Mouse (Mus musculus) embryo, embryonic 9.5 days (tissue): ENCODE measurements around the gene Ubald2.
A peak's percentile ranks its signal among the peaks of the same experiment; 100 is the strongest.
"Not testable (repeated sequence)": the region's sequence is repeated elsewhere in the genome, so short reads cannot be mapped to it uniquely, and the experiment has no call there.

Experiments
- DNase-seq: peaks from one replicate; pipeline ENCODE4 v3.0.0-alpha.2; 2017; ENCODE audit errors: extremely low spot score

The Ubald2 gene

DNA sequence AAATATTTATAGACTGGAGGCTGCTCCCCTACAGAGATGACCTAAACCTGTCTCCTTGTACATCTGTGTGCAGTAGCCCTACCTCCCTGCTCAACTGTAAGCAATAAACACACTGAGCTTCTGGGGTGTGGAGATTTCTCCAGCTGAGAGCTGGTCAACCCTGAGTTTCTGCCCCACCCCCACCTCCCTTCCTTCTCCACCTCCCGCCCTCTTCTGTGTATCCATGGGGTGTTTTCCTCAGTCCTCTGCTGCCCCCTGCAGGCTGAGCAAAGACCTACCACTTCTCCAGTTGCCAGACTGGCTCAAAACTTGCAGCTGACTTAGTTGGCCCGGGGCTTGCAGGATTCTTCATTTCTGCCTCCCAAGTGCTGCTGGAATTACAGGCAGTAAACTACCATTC, 29.9 kb downstream of the Ubald2 start:
- DNase-seq = peak; percentile 86

DNA sequence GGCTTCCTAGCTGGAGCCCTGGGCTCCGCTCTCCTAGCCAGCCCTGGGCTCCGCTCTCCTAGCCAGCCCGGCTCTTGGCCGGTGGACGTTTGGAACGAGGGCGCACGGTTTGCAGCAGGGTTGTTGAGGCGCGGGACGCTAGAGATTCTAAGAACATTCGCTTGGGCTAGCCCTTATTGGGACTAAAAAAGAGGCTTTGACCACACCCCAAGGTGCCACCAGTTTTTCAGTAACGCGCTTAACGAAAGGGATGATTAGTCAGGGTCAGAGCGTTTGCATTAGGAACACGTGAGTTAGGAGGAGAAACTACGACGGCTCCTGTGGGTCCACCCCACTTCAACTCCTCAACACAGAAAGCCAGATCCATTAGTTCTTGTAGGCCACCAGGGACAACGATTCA, 32.2 kb downstream of the Ubald2 start, which contains the start of gene Qrich2:
Qrich2 (minus strand) TSS at position 101 of the 400 bp plus-strand sequence.
- DNase-seq = no peak

DNA sequence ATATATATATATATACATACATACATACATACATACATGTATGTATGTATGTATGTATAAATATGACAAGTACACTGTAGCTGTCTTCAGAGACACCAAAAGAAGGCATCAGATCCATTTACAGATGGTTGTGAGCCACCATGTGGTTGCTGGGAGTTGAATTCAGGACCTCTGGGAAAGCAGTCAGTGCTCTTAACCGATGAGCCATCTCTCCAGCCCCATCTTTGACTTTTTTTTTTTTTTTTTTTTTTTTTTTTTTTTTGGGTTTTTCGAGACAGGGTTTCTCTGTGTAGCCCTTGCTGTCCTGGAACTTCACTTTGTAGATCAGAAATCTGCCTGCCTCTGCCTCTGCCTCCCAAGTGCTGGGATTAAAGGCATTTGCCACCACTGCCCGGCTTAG, 34.4 kb downstream of the Ubald2 start:
- not testable (repeated sequence) for DNase-seq

DNA sequence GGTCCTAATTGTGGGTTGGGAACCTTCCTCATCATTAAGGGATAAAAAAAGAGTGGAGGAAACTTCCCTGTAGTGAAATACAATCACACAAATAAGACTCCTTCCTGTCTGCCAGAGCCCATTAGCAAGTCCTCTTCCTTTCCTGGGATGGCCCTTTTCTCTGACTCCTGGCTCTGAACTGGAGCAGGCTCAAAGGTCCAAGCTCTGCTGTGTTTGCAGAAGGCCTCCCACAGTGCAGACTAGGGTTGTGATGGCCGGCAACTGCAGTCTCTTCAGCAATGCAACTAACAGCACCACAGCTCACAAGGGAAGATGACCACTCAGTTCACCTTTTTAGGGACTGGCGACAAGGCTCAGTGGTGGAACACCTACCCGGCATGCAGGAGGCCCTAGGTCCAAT, 36.4 kb downstream of the Ubald2 start:
- DNase-seq = no peak

DNA sequence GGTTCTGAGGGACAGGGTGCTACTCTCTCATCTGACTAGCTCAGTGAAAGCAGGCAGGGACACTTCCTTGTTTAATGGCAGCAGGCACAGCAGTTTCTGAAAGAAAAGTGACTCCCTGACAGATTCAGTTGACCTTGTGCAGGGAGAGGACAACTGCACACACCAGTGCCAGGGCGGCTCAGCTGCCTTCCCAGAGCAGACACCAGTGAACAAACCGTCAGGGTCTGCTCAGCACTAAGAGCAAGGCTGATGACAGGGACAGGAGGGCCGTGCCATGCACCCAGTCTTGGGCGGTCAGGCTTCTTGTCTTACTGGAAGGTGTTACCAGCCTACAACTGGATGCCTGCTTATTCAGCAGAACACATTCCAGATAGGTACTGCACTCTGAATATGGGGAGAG, 37.0 kb downstream of the Ubald2 start:
- no peak for DNase-seq

DNA sequence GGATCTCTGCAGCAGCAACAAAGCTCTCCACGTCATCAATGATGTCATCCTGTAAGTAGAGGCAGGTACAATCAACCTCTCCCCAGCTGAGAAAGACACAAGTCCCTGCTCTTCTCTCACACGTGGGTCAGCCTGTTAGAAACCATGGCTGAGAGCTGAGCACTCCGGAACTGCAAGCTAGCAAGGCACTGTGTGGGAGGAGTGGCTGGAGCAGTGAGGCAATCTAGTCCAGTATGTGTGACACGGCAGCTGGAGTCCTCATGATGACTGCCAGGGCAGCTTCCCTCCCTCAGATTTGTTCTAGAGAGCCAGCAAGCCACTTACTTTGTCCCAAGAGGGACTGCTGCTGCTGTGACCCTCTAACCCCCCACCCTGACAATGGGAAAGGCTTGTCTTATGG, 38.4 kb downstream of the Ubald2 start:
- DNase-seq = no peak

DNA sequence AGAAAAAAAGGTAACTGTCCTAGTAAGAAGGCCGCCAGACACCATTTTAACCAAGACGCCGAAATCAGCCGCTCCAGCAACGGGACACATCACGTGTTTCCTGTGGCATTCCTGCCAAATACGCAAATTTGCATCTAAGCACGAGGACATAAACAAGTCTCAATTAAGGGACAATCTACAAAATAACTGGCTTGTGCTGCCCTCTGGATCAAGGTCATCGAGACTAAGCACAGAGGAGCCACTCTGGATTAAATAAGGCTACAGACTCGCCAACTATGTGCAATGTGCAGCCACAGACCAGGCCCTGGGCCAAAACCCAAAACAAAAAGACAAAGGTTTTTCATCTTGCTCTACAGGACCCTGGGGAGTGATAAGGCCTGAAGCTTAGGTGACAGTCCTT, 42.1 kb downstream of the Ubald2 start:
- no peak for DNase-seq

DNA sequence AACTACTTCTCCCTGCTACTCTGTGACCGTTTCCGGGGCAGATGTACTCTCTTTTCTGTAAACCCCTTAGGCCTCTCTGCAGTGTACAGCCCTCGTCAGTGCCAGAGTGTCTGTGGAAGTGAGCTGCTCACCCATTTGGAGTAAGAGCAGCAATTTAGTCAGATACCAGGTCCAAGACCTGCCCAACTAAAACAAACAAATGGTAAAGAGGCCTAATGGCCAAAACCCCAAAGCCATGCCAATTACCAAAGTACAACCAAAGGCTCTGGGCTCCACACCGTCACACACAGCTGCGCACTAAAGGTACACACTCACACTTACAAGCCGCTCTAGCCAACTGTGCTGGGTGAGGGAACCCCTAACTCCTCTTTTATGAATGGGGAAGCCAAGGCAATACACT, 42.8 kb downstream of the Ubald2 start:
- DNase-seq = no peak

DNA sequence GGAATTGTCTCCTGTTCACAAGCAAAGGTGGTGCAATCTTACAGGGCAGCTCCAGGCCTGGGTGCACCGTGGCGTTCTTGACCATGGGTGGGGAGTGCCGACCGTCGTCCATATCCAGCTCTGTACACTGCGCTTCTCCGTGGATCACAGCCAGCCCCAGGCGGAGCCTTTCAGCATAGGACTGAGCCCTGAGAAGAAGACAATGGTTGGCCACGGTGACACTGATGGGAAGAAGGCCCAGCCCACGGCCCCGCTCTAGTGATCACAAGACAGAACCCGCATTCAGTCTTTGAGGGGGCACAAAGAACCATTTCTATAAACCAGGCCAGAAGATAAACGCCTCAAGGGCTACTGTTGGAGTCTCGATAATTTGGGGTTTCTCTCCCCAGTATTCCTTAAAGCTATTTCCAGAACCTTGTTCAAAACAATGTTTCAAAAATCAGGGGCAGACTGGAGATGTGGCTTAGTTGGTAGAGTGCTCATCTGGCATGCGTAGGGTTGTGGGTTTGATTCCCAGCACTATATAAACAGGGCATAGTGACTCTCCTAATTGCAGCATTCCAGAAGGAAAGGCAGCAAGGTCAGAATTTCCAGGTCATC, 43.4 kb downstream of the Ubald2 start:
- no peak for DNase-seq

DNA sequence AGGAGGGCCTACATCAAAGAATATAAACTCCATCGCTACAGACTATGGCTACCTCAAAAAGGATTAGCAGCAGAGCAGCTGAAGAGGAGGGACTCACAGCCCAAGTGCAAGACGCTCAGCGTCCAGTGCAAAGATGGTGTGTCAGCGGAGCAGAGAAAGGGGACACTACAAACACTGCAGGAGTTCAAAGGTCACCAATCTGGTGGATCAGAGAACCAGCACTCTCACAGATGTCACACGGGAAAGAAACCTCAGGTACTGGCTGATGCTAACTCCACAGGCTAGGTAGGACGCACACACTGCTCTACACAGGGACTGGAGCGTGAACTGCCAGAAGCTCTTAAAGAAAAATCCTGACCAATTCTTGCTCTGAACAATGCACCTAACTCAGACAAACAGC, 45.1 kb downstream of the Ubald2 start:
- DNase-seq = no peak

DNA sequence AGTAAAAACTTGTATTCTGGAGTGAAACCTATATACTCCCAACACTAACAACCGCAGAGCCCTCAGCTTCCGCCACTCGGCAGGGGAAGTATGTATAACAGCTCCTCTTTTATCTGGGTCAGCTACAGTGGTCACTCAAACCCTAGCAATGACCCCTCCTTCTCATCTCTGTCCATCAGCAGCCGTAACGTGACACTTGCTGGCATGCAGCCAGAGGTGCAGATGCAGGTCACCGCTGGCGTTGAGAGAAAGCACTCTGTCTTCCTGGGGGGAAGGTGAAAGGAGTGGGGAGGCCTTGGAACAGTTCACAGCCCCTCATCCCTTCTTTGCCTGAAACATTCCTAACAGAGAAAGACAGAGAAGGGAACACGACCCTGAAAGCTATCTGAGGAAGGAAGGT, 45.9 kb downstream of the Ubald2 start:
- DNase-seq = no peak

DNA sequence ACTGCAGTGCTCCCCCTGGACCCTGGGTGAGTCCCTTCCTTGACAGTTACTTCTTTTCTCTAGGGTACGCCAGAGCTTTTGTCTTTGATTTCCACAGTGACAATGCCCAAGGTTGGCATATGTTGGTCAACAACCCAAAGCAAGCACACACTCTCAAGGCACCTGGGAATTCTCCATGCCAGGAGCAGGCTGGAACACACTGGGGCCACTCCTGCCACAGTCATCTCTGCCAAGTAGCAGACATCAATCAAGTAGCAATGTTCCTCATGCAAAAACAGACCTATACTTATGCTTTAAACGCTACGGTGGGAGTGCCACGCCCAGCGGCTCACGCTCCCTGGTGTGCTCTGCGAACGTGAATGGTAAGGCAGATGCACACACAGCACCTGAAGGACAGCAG, 47.1 kb downstream of the Ubald2 start:
- no peak for DNase-seq

DNA sequence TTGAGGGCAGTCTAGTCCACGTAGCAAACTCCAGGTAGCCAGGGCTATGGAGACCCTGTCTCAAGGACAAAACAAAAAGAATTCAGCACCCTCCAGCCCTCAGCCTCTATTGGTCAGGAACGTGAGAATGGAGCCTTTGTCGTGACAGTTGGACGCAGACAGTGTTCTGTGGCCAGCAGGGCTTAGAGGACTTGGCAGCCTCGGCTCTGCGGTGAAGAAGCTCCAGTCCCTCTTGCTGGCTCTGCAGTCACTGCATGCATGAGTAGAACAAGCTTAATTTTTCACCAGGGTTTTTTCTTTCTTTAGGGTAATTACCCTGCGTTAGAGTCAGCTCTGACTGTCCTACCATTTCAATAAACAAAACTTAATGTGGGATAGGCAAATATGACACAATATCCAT, 47.9 kb downstream of the Ubald2 start:
- DNase-seq = no peak

DNA sequence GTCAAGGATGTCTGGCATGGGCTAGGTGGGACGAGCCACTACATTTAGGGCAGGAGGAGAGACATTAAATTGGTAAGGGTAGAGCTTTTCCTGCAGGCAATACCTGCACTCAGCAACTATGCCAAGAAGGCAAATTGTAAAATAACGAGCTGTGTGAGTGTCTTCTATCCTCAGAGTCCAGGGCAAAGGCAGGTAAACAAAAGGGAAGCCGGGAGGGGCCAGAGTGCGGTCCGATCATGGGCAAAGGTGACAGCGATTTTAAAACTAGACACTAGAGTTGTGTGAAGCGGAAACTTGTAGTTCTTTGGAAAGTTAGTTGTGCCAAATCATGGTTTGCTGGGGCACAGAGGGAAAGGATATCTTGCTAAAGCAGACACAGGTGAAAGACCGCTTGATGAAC, 50.4 kb downstream of the Ubald2 start:
- no peak for DNase-seq

DNA sequence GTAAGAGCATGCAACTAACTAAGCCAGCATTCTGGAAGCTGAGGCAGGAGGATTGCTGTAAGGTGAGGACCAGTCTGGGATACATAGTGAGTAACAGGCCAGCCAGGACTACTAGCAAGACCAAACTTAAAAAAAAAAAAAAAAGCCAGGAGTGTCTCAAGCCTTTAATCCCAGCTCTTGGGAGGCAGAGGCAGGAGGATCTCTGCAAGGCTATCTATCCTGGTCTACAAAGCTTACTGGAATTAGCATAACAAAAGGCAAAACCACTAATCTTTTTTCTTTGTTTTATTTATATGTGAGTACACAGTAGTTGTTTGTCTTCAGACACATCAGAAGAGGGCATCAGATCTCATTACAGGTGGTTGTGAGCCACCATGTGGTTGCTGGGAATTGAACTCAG, 54.3 kb downstream of the Ubald2 start:
- no peak for DNase-seq
